Mouse (Mus musculus): ENCODE results near the gene Nkd1.

The Nkd1 gene

GRCm38 (mm10) chr8:88610271-88610670 lies 89.1 kb downstream of the Nkd1 start:
- DNase-seq (ENCODE audit: low read depth, low spot score) = no peak

DNA sequence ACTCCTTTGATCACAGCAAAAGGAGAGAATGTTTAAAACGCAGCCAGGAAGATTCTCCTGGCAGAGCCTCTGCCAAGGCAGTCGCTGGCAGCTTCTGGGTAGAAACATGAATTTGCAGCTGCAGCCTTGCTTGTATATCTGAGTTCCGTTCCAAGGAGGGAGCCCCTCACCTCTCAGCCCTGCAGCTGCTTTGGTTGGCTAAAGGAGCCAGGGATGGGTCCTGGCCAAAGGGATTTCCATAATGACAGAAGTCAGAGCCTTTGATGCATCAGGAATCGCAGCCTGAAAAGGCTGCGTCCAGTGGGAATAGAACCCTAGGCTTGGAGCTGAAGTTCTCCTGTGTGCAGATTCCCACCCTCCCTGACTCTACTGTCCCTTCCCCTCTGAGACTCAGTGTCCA lies 93.8 kb downstream of the Nkd1 start:
- DNase-seq (ENCODE audit: low read depth, low spot score) = no peak

- DNase-seq (ENCODE audit: low read depth, low spot score) = no peak
Measured at GRCm38 (mm10) chr8:88618612-88619011, 97.5 kb downstream of the Nkd1 start.

DNA sequence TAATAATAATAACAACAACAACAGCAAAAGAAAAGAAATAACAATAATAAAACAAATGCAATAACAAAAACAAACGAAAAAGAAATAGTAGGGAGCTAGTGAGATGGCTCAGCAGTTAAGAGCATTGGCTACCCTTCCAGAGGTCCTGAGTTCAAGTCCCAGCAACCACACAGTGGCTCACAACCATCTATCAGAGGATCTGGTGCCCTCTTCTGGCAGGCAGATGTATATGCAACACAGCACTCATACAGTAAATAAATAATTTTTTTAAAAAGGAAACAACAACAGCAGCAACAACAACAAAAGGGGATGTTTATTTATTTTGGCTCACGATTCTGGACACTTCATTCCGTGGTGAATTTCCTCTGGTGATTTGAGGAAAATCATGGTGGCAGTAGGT lies 98.4 kb downstream of the Nkd1 start:
- DNase-seq (ENCODE audit: low read depth, low spot score) = peak; percentile 21

- no peak for DNase-seq (ENCODE audit: low read depth, low spot score)
Measured at GRCm38 (mm10) chr8:88620931-88621330, 99.8 kb downstream of the Nkd1 start.

DNA sequence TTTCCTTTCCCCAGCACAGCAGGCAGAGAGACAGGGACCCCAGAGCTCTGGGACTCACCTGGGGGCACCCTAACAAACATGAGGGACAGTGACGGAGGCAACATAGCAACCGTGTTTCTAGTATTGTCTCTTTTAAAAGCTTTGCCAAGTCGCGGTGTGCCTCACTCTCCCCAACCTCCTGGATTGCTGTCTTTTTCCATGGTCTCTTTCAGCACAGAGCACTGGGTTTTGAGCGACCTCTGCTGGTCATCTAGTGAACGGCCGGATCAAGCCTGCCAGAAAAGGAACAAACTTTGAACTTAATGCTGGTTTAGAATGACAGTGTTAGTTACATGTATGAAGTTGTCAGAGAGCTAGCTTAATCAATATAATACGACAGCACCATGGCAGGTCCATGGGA lies 100.3 kb downstream of the Nkd1 start:
- DNase-seq (ENCODE audit: low read depth, low spot score) = peak; percentile 48

DNA sequence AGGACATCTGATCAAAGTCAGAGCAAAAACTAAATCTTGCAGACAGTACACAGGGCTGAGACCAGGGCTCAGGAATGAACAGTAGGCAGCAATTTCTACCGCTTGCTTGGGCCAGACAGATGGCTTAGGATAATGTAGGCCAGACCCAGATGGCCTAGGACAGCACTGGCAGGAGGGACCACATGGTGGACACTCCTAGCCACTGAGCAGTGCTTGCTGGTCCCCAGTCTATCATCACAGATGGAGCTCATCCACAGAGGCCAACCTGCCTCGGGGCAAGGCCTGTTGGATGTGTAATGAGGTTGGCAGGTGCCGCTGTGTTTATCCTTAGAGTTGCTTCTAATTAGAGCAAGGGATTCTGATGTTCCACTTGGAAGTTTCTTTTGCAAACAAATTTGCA lies 102.2 kb downstream of the Nkd1 start:
- DNase-seq (ENCODE audit: low read depth, low spot score) = no peak

DNA sequence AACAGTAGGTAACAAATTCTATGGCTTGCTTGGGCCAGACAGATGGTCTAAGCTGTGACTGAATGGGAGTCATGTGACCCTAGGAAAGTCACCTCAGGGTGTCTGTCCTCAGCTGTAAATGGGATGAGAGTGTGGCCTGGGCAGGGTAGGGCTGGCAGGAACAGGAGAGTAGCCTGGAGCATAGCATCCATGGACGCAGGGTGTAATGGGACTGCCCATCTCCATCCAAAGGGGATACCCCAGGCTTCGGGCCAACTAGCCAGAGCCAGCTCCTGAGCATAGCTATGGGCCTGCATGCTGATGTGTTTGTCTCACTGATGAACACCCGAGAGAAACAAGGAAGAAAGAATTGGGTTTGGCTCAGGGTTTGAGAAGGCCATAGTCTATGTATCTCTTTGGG lies 103.1 kb downstream of the Nkd1 start:
- DNase-seq (ENCODE audit: low read depth, low spot score) = no peak

DNA sequence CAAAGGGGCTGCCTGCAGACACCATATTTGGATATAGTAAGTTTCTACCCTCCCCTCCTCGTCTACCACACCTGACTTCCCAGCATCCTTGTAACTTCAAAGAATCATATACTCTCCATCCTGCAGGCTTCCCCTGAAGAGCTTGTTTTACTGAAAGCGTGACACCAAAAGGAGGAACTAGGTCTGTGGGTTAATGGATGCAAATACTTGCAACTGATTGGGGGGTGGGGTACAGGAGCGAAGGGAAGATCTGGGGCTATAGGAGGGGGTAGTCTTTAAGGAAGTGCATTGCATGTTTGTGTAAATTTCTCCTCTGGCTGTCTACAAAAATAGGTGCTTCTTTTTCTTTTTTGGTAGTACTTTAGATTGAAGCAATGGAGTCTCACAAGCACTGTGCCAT lies 105.3 kb downstream of the Nkd1 start:
- DNase-seq (ENCODE audit: low read depth, low spot score) = no peak

- no peak for DNase-seq (ENCODE audit: low read depth, low spot score)
Measured at GRCm38 (mm10) chr8:88626940-88627264, 105.7 kb downstream of the Nkd1 start.

- DNase-seq (ENCODE audit: low read depth, low spot score) = peak; percentile 75
Measured at GRCm38 (mm10) chr8:88627265-88627991, 106.3 kb downstream of the Nkd1 start.

GRCm38 (mm10) chr8:88628001-88628774 lies 107.0 kb downstream of the Nkd1 start:
- DNase-seq (ENCODE audit: low read depth, low spot score) = peak; percentile 42

GRCm38 (mm10) chr8:88630225-88630624 lies 109.1 kb downstream of the Nkd1 start:
- no peak for DNase-seq (ENCODE audit: low read depth, low spot score)

DNA sequence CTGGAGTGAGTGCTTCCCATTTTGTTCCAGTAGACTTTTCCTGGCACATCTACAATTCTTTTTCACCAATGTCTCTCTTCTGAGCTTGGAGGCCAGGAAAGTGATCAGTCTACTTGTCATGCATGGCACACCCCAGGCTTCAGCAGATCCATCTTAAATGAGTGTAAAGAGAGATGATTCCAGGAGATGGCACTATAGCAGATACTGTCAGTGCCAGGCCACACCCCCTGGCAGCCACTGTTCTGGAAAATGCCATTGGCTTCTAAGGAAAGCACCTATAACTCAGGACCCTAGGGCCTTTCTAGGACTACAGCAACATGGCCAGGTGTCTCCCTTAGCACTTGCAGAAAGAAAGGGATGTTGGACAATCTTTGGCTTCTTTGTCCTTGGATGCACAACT lies 109.9 kb downstream of the Nkd1 start:
- DNase-seq (ENCODE audit: low read depth, low spot score) = no peak

DNA sequence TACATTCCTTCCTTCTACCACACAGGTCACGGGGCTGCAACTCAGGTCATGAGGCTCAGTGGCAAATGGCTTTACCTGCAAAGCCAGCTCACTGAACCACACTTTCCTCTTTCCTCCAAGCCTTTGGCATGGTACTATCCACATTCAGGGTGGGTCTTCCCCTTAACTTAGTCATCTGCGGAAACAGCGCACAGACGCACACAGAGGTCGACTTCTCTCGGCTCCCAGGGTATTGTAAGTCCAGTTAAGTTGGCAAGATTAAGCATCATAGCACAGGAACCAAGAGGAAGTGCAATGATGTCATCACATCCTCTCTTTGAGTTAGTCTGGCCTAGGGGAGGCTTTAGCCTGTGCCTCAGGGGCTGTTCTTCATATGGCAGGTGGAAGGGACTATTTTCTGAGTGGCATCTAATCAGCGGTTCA lies 112.2 kb downstream of the Nkd1 start:
- DNase-seq (ENCODE audit: low read depth, low spot score) = no peak

- no peak for DNase-seq (ENCODE audit: low read depth, low spot score)
Measured at GRCm38 (mm10) chr8:88635474-88636397, 114.6 kb downstream of the Nkd1 start, which contains the start of gene Snx20. Gene Snx20, minus strand, starts transcription at chr8:88636128.

DNA sequence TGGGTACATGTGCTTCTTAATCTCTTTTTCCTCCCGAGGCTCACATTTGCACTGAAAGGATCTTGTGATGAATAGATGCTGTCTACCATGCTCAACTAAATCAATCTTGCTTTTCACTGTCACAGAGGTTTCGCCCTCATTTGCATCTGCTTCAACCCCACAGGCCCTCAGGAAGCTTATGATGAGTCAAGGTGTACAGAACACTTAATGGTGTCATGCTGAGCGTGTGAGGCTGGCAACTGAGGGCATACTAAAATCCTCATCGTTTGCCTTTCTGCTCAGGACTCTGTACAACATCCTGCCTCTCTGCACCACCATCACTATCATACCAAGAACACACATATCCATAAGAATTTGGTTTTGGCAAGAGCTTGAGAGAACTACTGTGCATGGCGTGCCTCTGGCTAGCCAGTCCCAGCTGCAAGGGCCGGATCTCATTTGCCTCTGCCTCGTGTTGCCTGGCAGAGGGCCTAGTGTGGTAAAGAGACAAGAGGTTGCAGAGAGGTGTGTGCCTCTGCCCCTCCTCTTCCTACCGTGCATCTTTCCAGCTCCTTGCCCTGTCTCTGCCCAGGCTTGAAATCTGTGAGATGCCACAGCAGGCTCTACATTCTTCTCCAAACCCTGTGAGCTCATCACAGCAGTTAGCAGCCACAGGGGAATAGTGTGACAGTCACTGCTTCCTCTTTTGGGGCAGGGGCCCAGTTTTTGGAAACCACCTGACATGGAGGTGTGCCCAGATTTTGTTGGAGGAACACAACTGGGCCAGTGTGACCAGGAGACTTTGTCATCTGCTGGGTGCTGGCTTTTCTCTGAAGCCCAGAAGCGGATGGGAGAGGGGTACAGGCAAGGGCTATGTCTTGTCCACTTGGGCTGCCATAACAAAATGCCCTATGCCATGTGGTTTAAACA lies 116.2 kb downstream of the Nkd1 start:
- no peak for DNase-seq (ENCODE audit: low read depth, low spot score)

DNA sequence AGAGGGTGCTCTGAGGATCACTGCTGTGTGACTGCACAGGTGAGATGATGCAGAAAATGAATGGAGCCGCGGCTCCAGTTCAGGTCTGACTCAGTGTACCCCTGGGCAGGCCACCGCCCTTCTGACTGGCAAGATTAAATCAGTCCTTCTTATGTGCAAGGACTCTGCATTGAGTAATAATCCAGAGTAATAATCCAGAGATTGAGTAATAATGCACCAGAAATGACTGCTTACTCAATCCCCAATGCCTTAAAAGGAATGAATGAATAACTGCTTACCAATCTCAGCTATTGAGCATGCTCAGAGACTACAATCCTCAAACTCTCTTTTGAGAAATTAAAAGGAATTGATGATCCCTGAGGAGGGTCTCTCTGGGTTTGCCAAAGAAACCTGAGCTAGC lies 117.8 kb downstream of the Nkd1 start:
- DNase-seq (ENCODE audit: low read depth, low spot score) = no peak

GRCm38 (mm10) chr8:88642734-88643564 lies 121.8 kb downstream of the Nkd1 start:
- DNase-seq (ENCODE audit: low read depth, low spot score) = no peak

All from R1 (cell line).